Mouse (Mus musculus): Measurements from ENCODE around the gene Ptpn3.
"Not testable (repeated sequence)": the region's sequence is repeated elsewhere in the genome, so short reads cannot be mapped to it uniquely, and the experiment has no call there.

The Ptpn3 gene

DNA sequence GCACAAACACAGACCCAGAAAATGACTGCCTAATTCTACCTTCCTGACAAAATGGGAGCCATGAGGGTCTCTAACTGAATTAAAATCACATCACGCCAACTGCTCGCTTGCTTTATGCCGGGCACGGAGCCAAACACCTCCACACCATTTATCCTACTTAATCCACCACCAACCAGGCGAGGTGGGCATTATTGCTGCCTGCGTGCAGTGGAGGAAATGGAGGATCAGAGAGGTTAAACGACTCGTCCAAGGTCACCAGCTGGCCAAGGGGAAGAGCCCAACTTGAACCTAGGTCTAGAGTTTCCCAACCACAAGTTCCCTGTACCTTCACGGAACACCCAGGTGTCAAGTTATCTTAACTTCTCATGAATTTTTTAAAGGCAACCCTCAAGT lies 2.3 kb downstream of the Ptpn3 start:
- no peak for DNase-seq (ENCODE audit: low spot score)

DNA sequence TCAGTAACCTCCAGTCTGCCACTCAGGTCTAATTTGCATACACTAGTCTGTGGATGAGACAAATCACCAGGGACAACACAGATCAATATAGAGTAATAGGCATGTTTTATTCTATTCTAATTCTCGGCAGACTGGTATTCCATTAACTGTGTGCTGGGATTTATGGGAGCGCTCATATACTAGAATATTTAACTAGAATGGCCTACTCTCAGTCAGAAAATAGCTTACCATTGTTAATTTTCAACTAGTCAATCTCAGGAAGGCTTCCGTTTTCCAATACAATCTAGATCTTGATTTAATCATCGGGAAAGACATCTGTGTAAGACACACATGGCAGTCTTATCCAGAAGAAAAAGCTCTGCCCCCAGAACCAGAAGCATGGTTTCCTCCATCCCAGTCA lies 3.5 kb downstream of the Ptpn3 start:
- no peak for DNase-seq (ENCODE audit: low spot score)

DNA sequence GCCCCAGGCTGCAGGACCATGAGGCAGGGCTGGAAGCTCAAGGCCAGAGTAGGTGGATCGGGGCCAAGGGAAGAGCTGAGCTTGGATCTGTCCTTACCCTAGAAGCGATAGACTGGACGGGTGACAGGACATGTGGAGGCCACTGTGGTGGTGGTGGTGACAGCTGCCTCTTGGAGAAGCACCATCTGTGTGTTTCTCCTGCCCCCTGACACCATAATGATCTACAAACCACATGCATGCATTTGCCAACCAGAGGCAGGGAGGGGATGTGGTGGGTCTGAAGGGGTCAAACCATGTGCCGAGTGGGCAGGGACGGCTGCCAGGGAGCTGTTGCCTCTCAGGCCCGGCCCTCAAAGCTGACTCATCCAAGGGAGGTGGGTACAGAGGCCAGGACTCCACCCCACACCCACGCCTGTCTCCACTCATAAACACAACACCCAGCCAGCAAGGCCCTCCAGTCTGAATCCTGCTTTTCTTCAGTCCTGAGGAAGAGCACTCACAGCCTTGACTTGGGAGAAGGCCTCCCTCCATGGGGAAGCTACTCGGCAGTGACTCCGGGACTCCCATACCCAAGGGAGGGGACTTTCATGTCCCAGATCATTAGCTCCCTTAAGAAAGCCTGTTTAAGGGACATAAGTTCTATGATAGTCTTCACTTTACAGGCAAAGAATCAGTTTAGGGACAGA lies 6.5 kb downstream of the Ptpn3 start:
- no peak for DNase-seq (ENCODE audit: low spot score)

- DNase-seq (ENCODE audit: low spot score) = no peak
Measured at GRCm38 (mm10) chr4:57292670-57293069, 9.0 kb downstream of the Ptpn3 start.

DNA sequence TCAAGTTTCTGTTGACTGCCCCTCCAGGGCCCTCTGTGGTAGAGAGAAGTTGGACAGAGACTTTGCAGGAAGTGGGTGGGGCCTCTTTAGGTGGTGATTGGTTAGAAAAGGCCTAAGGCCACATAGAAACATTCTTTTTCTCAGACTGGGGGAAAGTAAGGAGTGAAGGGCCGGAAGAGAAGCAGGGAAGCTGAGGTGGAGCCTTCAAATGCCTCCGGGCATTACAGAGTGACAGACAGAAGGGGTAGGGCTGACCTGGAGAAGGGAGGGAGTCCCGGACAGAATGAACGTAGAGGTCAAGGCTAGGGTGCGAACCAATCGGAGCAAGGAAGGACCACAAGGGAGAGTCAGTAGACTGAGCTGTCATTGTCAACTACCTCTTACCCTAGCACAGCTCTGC lies 11.6 kb downstream of the Ptpn3 start:
- no peak for DNase-seq (ENCODE audit: low spot score)

DNA sequence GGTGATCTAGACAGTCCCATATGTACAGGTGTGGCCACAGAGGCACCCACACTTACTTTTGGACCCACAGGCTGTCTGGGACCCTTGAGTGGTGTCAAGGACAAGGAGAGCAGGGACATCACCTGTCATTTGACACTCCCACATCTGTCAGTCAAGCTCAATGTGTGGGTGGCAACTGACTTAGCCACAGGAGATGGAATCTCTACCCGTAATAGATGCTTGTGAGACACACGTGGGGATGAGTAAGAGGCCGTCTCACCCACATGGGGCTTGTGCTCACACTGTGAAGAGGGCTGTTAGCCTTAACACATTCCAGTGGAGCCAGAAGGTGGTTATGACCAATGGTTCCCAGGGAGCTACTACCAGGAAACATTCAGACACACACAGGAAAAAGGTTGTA lies 13.8 kb downstream of the Ptpn3 start:
- DNase-seq (ENCODE audit: low spot score) = no peak

- no peak for DNase-seq (ENCODE audit: low spot score)
Measured at GRCm38 (mm10) chr4:57285251-57285650, 16.4 kb downstream of the Ptpn3 start.

DNA sequence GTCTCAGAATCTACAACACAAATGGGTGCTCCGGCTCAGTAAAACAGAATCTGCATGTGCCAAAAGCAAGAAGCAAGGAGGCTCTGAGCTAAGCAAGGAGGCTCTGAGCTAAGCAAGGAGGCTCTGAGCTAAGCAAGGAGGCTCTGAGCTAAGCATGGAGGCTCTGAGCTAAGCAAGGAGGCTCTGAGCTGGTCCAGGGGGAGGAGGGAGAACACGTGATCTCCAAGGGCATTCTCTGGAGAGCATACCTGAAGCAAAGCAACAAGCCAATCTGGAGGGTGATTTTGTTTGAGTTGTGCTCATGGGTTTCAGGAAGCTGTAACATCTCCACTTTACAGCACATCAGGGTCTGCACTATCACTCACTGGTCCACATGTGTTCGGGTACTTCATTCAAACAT lies 18.4 kb downstream of the Ptpn3 start:
- no peak for DNase-seq (ENCODE audit: low spot score)

DNA sequence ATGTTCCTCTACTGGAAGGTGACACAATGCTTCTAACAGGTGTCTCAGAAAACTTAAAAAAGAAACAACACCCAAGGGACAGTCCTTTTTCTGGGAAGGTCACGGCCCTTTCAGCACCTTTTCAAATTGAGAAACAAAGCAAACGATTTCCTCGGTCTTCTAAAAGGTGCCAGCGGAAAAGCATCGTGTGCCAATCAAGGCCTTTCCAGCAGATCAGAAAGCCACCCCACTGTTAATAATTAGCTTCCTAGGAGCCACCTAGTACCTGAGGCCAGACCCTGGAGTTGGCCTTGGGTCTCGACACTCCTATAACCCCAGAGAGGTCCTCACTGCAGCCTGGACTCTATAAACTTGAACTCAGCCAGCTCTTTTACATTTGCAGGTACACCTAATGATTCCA lies 19.0 kb downstream of the Ptpn3 start:
- no peak for DNase-seq (ENCODE audit: low spot score)

DNA sequence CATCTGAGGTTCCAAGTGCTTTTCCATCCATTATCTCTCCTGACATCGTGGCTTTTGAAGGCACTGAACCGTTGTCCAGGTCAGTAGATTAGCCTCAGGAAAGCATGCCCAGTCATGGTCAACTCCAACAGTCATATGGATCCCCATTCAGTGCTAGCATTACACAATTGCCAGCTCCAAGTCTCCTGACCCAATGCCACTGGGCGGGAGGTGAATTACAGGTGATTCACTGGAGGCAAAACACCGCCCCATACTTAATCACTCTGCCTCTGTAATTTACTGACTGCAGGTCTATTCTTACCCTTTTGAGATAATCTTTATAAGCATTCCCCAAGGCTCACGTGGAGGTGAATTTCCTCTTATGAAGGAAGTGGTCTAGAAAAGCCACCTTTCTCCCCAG lies 19.5 kb downstream of the Ptpn3 start:
- no peak for DNase-seq (ENCODE audit: low spot score)

DNA sequence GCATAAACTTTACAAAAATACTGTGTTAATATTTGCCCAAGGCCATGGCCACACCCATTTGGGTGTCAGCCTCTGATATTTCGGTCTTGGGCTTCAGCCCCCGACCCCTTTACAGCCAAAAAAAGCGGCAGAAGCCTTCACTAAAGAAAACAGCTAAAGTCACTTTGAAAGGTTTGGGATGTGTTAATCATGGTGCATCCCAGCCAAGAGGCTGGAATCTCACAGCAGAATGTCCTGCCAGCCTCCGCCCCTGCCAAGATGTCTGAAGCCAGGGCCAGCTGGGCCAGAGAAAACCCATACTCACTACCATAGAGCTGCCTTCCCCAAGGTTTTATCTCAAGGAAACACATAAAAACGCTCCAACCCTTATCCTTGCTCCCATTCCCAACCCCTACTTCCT lies 20.7 kb downstream of the Ptpn3 start:
- DNase-seq (ENCODE audit: low spot score) = no peak

DNA sequence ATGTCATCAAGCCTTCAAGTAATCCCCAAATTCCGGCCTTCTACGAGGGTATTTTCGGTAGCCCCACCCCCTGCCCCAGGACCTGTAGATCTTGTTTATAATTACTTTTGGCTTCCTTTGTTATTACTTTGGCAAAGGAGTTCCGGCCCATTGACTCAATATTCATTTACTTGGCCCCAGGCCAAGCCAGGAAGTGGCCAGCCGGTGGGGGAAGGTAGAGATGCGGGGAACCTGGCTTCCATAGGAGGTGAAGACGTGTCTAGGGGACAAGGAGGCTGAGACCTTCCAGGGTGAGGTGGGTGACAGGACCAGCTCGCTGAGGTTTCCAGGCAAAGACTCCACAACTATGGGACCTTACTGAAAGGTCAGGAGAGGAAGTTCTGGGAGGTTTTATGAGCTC lies 22.4 kb downstream of the Ptpn3 start:
- no peak for DNase-seq (ENCODE audit: low spot score)

GRCm38 (mm10) chr4:57278812-57279211 lies 22.8 kb downstream of the Ptpn3 start:
- no peak for DNase-seq (ENCODE audit: low spot score)

GRCm38 (mm10) chr4:57277671-57278070 lies 24.0 kb downstream of the Ptpn3 start:
- DNase-seq (ENCODE audit: low spot score) = no peak

GRCm38 (mm10) chr4:57275116-57275743 lies 26.4 kb downstream of the Ptpn3 start:
- DNase-seq (ENCODE audit: low spot score) = peak; percentile 7

DNA sequence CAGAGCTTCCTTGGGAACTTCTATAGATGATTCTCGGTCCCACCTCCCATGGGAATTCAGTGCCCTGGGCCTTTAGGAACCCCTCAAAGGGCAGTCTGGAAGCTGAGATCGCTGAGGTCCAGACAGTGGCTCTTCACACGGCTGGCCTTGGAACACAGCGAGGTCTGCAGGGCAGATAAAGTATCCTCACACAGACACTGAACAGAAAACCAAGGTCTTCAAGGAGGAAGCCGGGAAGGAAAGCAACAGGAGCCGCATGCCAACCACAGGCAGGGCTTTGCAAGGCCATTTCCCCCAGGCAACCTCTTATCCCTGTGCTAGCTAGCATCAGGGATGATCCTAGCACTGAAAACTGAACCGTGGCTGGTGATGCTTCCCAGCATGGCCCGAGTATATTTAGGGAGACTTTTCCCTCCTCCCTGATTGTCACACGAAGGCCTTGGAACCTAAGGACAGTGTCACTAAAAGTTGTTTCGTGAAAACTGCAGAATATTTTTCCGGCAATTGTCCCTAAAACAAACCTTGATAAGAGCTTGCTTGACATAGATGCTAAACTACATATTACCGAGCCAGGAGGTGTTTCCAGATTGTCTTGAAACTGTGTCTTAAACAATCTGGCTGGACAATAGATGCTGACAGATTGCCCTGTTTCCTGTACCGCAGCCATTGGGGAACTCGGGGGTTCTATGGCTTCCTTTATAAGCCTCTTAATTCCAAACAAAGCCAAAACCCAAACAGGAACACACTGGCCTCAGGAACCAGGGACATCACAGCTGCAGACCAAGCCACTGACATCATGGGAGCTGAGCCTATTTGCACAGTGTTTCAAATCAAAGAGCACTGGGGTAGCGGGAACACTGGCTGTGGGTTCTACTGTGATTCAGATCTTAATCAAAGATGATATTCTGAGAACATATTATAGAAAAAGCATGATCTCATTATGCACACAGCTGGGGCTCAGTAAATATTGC lies 27.8 kb downstream of the Ptpn3 start:
- no peak for DNase-seq (ENCODE audit: low spot score)

- DNase-seq (ENCODE audit: low spot score) = no peak
Measured at GRCm38 (mm10) chr4:57270991-57271390, 30.6 kb downstream of the Ptpn3 start.

DNA sequence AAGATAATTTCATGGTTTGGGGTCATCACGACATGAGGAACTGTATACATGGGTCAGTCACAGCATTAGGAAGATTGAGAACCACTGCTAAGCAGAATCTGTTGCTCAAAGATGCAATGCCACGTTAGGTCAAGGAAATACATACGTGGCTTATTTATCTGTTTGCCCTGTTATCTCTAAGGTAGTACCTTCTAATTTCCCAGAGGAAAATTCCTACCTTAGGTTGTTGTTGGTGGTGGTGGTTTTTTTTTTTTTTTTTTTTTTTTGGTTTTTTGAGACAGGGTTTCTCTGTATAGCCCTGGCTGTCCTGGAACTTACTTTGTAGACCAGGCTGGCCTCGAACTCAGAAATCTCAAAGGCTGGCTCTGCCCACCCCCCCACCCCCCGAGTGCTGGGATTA lies 31.1 kb downstream of the Ptpn3 start:
- DNase-seq (ENCODE audit: low spot score) = not testable (repeated sequence)

- DNase-seq (ENCODE audit: low spot score) = no peak
Measured at GRCm38 (mm10) chr4:57269344-57269743, 32.3 kb downstream of the Ptpn3 start.

GRCm38 (mm10) chr4:57268330-57268729 lies 33.3 kb downstream of the Ptpn3 start:
- DNase-seq (ENCODE audit: low spot score) = no peak

GRCm38 (mm10) chr4:57266389-57266788 lies 35.2 kb downstream of the Ptpn3 start:
- no peak for DNase-seq (ENCODE audit: low spot score)

- DNase-seq (ENCODE audit: low spot score) = no peak
Measured at GRCm38 (mm10) chr4:57263695-57264094, 37.9 kb downstream of the Ptpn3 start.
